Mouse (Mus musculus): ENCODE data around the gene Mt3. TPM values are rescaled to one million over a fixed set of nuclear protein-coding genes. Genes with fewer than 3 reads are reported as not detected.

Mt3 gene
- polyA plus RNA-seq, 1 experiment, result 1.6 TPM

DNA sequence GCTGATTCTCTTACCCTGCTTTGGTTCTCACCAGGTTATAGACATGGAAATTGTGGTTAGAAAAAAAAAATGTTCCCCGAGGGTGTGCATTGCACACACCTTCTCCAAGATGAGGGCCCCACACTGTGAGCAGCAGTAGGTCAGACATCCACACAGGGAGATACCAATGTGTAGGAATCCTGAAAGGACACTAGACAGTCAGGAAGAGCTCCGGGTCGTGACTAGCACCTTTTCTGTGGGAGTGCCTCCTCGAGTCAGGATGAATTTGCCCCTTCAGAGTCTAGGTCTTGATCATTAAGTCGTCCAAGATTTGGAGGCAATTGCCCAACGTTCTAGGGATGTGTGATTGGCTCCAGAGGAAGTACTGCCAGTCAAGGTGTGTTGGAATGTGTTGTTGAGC lies 33.4 kb downstream of the Mt3 start:
- DNase-seq (ENCODE audit: low spot score), result no peak

DNA sequence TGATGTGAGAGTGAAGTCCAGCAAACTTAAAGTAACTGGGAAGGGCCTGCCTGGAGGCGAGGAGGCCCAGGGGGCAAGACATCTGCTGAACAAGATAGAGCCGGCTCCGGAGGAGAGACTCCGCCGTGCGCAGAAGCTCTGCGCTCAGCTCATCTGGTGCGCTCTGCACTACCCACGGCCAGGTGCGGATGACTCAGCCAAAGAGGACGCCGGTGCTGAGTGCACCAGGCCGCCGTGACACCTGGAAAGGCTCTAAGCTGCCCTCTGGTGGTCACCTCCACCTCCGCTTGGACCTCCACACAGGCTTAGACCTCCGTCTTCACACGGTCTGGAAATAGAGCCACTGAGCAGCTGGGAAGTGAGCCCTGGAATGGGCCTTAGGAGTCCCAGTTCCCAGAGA lies 34.1 kb downstream of the Mt3 start:
- DNase-seq (ENCODE audit: low spot score), result peak; percentile 65

DNA sequence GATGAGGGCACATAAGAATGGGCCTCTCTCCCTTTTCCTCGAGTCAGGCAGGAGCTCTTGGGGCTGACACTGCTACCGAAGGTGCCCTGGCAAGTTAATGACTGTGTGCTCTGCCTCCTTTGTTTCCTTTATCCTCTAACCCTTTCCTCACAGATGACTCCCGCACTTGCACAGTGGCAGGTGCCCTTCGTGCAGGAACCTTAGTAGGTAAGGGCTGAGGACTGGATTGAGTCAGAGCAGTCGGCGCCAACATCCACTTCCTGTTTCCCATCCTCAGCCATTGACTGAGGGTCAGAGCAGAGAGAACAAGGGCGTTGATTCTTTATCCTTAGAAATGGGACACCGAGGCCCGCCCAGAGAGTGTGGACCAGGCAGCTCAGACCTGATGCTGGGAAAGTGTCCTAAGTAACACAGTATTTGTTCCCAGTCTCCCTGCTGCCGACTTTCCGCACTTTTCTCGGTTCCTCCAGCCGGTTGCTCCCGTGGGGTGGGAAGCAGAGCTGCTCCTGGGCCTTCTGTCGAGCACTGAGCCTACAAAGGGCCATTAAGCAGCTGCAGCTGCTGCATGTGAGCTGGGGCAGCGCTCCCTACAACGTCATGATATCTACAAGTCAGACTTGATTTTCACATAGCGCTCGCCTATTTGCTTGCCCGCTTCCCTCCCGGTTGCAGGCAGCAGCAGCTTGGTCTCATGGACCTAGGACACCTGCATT lies 35.0 kb downstream of the Mt3 start:
- DNase-seq (ENCODE audit: low spot score), result no peak

DNA sequence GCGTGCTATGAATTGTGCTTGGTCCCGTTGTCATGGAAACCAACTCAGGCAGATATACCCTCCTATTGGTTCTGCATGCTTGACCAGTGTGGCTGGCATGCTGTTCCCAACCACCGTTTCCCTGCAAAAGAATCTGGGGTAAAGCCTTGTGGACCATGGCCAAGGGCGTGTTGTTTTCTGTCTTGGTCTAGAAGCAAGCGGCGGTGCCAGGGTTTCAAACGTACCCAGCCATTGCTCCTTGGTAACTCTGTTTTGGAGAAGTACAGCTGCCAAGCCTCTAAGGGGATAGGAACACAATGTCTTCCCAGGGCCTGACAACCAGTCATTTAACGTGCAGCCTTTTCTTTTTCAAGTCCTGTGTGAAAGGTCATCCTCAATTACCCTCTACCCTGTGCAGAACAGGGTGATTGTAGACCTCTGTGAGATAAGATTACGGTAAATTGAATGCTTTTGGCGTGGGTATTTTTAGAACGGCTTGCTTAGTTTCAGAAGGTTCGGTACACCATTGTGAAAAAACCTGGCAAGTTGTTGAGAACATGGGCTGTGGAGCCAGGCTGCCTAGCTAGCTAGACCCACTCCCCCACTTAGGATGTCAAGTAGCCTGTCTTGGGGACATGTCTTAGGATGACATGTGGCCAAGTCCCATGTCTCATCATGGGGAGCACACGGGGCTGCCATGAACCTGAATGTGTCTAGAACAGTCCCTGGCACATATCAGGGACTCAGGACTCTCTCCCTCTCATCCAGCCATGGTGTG lies 37.0 kb downstream of the Mt3 start:
- DNase-seq (ENCODE audit: low spot score), result no peak

DNA sequence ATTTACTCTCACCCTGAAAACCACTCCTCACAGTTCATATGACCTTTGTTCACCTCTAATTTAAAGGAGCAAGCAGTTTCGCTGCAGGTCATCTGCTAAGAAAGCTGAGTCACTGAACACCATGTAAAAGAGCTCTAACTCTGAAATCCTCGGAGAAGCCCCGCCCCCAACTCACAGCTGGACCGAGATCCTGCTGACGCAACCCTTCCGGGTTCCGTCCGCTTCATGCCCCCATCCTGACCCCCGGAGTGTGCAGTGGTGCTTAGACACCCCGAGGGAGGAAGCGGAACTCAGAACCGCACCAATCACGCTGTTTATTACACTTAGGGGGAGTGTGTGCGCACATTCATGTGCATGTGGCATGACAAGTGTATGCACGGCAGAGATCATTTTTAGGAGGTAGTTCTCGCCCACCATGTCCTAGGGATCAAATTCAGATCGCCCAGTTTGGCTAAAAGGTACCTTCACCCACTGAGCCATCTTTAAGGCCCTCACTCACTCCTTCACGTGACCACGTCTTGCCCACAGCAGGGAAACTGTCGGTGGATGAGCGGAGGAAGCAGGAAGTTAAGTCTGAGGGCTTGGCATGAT lies 38.8 kb downstream of the Mt3 start:
- DNase-seq (ENCODE audit: low spot score), result no peak

DNA sequence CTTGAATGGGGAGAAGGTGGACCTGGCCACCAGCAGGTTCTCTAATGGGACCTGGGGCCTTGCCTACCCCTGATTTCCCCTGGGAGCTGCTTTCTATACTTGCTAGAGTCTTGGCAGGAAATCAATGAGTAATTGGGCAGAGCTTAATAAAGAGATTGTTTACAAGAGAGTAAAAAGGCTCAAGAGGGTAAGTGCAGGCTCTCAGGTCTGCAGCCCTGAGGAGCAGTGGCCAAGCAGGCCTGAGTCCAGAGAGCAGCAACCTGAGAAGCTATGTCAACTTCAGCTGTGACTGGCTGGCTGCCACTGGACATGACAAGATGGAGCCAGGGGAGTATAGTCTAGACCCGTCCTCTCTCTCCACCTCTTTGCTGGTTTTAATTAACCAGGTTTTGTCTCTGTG lies 40.5 kb downstream of the Mt3 start:
- DNase-seq (ENCODE audit: low spot score), result no peak

DNA sequence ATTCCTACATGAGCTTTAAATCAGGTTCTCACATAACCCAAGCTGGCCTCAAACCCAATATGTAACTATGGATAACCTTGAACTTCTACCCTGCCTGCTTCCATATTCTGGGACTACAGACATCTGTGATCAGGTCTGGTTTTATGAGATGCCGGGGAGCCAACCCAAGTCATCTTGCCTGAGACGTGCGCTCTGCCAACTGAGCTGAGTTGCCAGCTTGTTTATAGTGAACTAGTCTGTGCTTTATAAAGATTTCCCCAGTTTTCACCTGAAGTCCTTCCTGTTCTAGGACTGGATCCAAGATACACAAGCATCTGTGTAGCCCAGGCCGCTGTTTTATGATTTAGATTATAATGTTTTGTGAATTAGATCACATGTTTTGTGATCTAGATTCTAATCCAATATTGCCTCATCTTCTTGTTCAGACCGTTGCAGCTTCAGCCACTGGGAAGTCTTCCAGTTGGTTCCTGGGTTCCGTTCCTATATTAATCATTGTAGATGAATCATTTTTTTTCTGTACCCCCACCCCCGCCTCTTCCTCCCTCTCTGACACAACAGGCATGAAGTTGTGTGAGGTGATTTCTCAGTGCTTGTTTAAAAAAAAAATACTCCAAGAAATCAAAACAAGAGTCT lies 42.3 kb downstream of the Mt3 start:
- DNase-seq (ENCODE audit: low spot score), result no peak

DNA sequence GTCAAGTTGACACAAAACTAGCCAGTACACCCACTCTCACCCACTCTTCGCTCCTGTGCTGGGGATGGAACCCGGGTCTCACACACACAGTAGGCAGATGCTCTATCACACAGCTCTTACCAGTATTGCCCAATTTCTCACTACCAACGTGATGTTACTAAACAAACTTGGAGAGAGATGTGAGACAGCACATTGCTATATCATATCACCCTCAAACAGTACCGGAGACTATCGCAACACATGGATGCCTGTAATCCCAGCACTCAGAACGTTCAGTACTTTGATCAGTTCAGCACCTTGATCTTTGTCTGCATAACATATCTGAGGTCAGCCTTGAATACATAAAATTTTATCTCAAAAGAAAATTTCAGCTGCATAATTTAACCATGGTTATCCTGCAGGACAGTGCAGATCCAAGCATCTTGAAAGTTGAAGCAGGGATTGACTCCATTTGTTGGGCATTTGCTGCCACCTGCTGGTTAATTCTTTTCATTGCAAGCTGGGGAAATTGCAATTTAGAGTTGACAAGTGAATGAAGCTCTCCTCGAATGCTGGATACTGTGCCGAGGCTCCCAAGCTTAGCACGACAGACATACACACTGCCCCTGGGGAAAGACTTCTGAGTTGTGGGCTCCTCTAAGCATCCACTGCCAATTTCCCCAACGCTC lies 46.9 kb downstream of the Mt3 start:
- no peak for DNase-seq (ENCODE audit: low spot score)

Other genes with a start within 250 kb of the Mt3 start
- 83.0 and 90.3 TPM in 2 replicates for gene Amfr, start 139.8 kb upstream of the Mt3 start, polyA plus RNA-seq (2012; rRNA removed)
- gene Nudt21, start 115.6 kb upstream of the Mt3 start, polyA plus RNA-seq (2012; rRNA removed), result 28.9 and 30.5 TPM in 2 replicates
- gene Ogfod1, start 115.4 kb upstream of the Mt3 start, polyA plus RNA-seq (2012; rRNA removed), result 15.7 and 15.9 TPM in 2 replicates
- 28.8 and 31.8 TPM in 2 replicates for gene Bbs2, start 53.7 kb upstream of the Mt3 start, polyA plus RNA-seq (2012; rRNA removed)
- not detected in 2 replicates for gene Mt4, start 15.4 kb upstream of the Mt3 start, polyA plus RNA-seq (2012; rRNA removed)
- 100.0 and 101 TPM in 2 replicates for gene Mt2, start 20.1 kb downstream of the Mt3 start, polyA plus RNA-seq (2012; rRNA removed)
- gene Mt1, start 26.5 kb downstream of the Mt3 start, polyA plus RNA-seq (2012; rRNA removed), result 256 and 257 TPM in 2 replicates
- gene Nup93, start 62.0 kb downstream of the Mt3 start, polyA plus RNA-seq (2012; rRNA removed), result 32.1 and 36.8 TPM in 2 replicates
- 0.21 TPM in 2 replicates for gene Slc12a3, start 176.6 kb downstream of the Mt3 start, polyA plus RNA-seq (2012; rRNA removed)
- gene Herpud1, start 233.8 kb downstream of the Mt3 start, polyA plus RNA-seq (2012; rRNA removed), result 325 and 330 TPM in 2 replicates